Mouse (Mus musculus) forebrain, postnatal 0 days (tissue): ENCODE measurements around the gene Catsperz. TPM values are rescaled to one million over a fixed set of nuclear protein-coding genes. Genes with fewer than 3 reads are reported as not detected.

ENCODE experiments used
- ATAC-seq: fragments of 200-750 bp; cut with Nextera tagmentation; 2 replicates; pipeline ENCODE4 v1.8.0; 2017; ENCODE audit warnings: mild to moderate bottlenecking, moderate library complexity
- DNase-seq: peaks from one replicate; pipeline ENCODE4 v3.0.0-alpha.2; 2015
- H3K27ac ChIP-seq: fragments of 300-500 bp; sonication (generic); 2 replicates; pipeline ENCODE4 v1.5.1; 2014; ENCODE audit warnings: low read depth, mild to moderate bottlenecking, antibody characterized with exemption, low read length, moderate library complexity, mixed read lengths
- H3K27me3 ChIP-seq: fragments of 300-500 bp; sonication (generic); 2 replicates; pipeline ENCODE4 v1.6.1; 2014; ENCODE audit warnings: mild to moderate bottlenecking, low read length, mixed read lengths; ENCODE audit not compliant: insufficient read depth
- H3K36me3 ChIP-seq: fragments of 300-500 bp; sonication (generic); 2 replicates; pipeline ENCODE4 v1.6.1; 2014; ENCODE audit warnings: mild to moderate bottlenecking, moderate library complexity; ENCODE audit not compliant: insufficient read depth
- H3K4me1 ChIP-seq: fragments of 300-500 bp; sonication (generic); 2 replicates; pipeline ENCODE4 v1.6.1; 2014; ENCODE audit warnings: antibody characterized with exemption; ENCODE audit not compliant: insufficient read depth
- H3K4me2 ChIP-seq: fragments of 300-500 bp; sonication (generic); 2 replicates; pipeline ENCODE4 v1.6.1; 2014; ENCODE audit warnings: low read depth, mild to moderate bottlenecking, moderate library complexity
- H3K4me3 ChIP-seq: fragments of 300-500 bp; sonication (generic); 2 replicates; pipeline ENCODE4 v1.5.1; 2014; ENCODE audit warnings: low read depth, low read length, mixed read lengths
- H3K9ac ChIP-seq: fragments of 300-500 bp; sonication (generic); 2 replicates; pipeline ENCODE4 v1.6.1; 2014; ENCODE audit warnings: mild to moderate bottlenecking
- H3K9me3 ChIP-seq: fragments of 300-500 bp; sonication (generic); 2 replicates; pipeline ENCODE4 v1.6.1; 2016; ENCODE audit warnings: low read length
- CTCF ChIP-seq: sonication (generic); IDR thresholded peaks from 2 replicates; pipeline ENCODE4 v1.5.1; 2016; ENCODE audit warnings: antibody characterized with exemption, control low read depth, low read depth
- WGBS: fragments of 180-500 bp; shearing (Covaris S2); extraction: QIAGEN DNeasy Blood & Tissue Kit; methylation state at CpG from one replicate; pipeline ENCODE4 v1.1.7; 2014; 5-methylcytosine and 5-hydroxymethylcytosine counted together
- polyA plus RNA-seq: library from polyadenylated mRNA; unstranded; fragments of >200 nt; fragmentation: Nextera tagmentation; extraction: Ambion mirVana; gene quantifications from 2 replicates; pipeline ENCODE4 v1.2.1, GENCODE M21; 2015
- total RNA-seq: library from RNA; depleted of rRNA; stranded (reverse); fragments of >200 nt; gene quantifications from 2 replicates; pipeline ENCODE4 v1.2.3, GENCODE M21; 2014

The Catsperz gene
- total and polyA plus RNA-seq, 2 experiments from 2014 or later: 0.71 to 1.2 TPM

DNA sequence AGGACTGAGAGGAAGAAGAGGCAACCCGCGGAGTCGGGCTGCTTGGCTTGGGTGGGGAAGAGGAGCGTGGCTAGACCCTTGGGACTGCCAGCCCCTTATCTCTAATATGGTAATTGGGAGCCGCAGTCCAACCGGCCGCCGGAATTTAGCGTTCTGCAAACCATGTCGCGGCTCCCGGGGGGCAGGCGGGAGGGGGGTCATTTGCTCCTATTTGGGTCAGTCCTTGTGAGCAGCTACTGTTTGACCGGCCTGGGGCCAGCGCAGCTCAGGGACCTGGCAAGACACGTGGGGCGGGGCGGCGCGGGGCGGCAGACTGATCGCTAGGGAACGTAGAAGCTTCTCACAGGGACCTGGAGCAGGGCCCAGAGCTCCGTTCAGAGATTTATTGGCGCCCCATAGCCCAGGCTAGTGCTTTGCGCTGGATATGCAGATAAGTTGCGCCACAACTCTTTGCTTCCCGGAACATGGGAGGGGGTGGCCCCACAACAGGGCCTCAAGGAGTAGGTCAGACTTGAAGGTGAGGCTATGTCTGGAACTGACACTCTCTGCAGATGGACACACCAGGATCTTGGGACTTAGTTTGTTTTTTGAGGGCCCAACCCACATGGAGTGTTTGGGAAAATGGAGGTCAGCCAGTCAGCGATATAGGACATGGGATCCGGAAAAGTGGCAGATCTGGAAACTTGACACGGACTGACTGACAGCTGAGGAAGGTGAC, 27.0 kb upstream of the Catsperz start:
- Histone ChIP-seq H3K27me3 (no peaks in the 10 kb centered on the region), H3K9me3 (no peaks in the 10 kb centered on the region), H3K4me3 (peak overlapping the region; percentile 46), H3K36me3 (peaks cover 3% of the 10 kb centered on the region; the same call in 1 of the 2 replicates), H3K4me1 (peaks cover 12% of the 10 kb centered on the region; the same call in 1 of the 2 replicates), H3K4me2 (peak overlapping the region; percentile 92), H3K27ac (peak overlapping the region; percentile 79), H3K9ac (peak overlapping the region; percentile 58)
- peak; percentile 70 for DNase-seq
- WGBS: 2% methylated on average over 31 of the region's 31 CpGs
- no peak for TF ChIP-seq CTCF
- ATAC-seq: peak; percentile 44

DNA sequence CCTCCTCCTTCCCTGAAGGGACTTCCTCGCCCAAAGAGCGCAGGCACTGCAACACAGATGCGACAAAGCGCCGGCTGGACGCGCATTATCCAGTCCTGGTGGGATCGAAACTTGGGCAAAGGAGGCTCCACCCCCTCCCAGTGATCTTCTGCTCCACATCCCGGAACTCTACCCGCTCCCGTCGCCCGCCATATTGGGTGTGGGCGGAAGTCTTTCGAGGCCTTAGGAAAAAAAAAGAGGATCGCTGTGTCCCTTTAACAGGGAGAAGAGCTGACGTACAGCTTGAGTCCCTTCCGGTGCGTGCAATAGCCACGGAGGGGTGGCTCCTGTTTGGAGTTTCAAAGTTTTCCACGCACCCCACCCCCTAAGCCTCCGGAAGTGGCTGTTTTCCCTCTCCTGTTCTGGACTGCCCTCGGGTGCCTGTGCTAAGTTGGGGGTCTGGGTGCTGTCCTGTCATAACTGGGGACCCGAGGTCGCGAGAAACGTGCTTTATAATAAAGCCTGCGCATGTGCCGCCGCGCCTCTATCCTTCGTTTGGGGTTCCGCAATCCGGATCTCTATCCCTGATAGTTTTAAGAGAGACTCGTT, 26.3 kb upstream of the Catsperz start:
- peak overlapping the region; percentile 46 for H3K4me3 ChIP-seq
- peaks cover 7% of the 10 kb centered on the region; the same call in 1 of the 2 replicates for H3K36me3 ChIP-seq
- H3K4me2 ChIP-seq: peak overlapping the region; percentile 92
- peak overlapping the region; percentile 62 for H3K9ac ChIP-seq
- peak overlapping the region; percentile 79 for H3K27ac ChIP-seq
- no peaks in the 10 kb centered on the region for H3K27me3 ChIP-seq
- ATAC-seq: peak; percentile 92
- peak; percentile 94 for DNase-seq
- no peak; the same call in 1 of the 2 replicates for TF ChIP-seq CTCF
- under 1% methylated on average over 35 of the region's 35 CpGs for WGBS
- no peaks in the 10 kb centered on the region for H3K9me3 ChIP-seq
- H3K4me1 ChIP-seq: peaks cover 12% of the 10 kb centered on the region; the same call in 1 of the 2 replicates

DNA sequence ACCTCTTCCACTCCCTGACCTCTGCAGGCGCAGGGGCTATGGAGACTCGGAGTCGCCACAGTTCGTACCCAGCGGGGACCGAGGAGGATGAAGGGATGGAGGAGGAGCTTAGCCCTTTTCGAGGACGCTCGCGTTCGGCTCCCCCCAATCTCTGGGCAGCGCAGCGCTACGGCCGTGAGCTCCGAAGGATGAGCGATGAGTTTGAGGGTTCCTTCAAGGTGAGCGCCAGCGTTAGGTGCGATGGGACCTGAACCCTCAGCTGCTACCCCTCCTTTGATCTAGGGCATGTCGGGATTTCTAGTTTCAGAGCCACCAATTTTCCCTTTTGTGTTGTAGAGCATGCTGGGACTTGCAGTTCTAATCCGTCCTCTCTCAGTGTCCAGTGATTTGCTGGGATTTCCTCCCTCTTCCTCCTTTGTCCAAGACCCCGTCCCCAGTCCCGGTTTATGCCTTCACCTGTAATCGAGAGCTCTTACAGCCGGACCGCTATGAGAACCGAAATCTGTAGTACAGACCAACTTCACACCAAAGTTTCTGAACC, 25.5 kb upstream of the Catsperz start:
- Histone ChIP-seq H3K9ac (peak overlapping the region; percentile 62), H3K4me1 (peaks cover 12% of the 10 kb centered on the region; the same call in 1 of the 2 replicates), H3K27me3 (no peaks in the 10 kb centered on the region), H3K4me2 (peak overlapping the region; percentile 92), H3K27ac (peak overlapping the region; percentile 79), H3K9me3 (no peaks in the 10 kb centered on the region), H3K36me3 (peaks cover 14% of the 10 kb centered on the region; the same call in 1 of the 2 replicates), H3K4me3 (peak overlapping the region; percentile 46)
- DNase-seq (peak; percentile 78), ATAC-seq (peak; percentile 60)
- 2% methylated on average over 28 of the region's 28 CpGs for WGBS
- no peak for TF ChIP-seq CTCF

DNA sequence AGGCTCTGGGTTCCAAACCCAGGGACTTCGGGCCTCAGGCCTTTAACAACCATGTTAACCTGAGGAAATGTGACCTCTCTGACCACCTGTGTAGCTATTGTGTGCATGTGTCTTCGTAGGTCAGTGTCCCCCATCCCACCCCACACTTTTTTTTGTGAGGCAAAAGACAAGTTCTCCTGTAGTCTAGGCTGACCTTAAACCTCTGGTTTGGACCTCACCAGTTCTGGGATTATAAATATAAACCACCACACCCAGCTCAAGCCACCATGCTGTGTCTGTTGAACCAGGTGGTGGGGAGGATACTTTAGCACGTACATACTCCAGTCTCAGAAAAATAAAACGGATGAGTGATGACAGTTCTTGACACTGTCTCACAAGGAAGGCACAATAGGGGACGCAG, 24.8 kb upstream of the Catsperz start:
- Histone ChIP-seq H3K27me3 (no peaks in the 10 kb centered on the region), H3K4me1 (peaks cover 12% of the 10 kb centered on the region; the same call in 1 of the 2 replicates), H3K36me3 (peaks cover 14% of the 10 kb centered on the region; the same call in 1 of the 2 replicates), H3K27ac (no peak overlapping the region), H3K4me3 (peak overlapping the region; percentile 46), H3K9ac (peak overlapping the region; percentile 62; the same call in 1 of the 2 replicates), H3K9me3 (no peaks in the 10 kb centered on the region), H3K4me2 (peak overlapping the region; percentile 92)
- TF ChIP-seq CTCF: no peak
- no peak for ATAC-seq
- no peak for DNase-seq
- 57% methylated on average over 5 of the region's 5 CpGs for WGBS

DNA sequence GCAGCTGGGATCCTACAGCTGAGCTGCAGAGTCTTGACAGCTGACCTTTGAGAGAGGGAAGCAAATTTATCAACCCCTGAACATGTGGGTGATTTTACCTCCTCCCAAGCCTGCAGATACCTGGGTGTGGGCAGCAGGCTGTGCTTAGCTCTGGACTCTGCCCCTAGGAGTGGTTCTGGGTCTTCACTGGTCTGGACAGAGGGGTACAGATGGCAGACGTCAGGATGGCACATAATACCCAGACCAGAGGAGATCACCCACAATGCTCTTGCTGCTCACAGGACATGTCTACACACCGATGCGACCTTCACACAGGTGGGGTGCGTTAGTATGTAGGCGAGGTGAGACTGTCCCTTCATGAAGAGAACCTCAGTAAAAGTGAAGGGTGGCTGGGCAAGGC, 24.4 kb upstream of the Catsperz start:
- Histone ChIP-seq H3K27me3 (no peaks in the 10 kb centered on the region), H3K27ac (no peak overlapping the region), H3K36me3 (peaks cover 14% of the 10 kb centered on the region; the same call in 1 of the 2 replicates), H3K9ac (no peak overlapping the region), H3K4me3 (no peak overlapping the region), H3K4me2 (no peak overlapping the region), H3K9me3 (no peaks in the 10 kb centered on the region), H3K4me1 (peaks cover 12% of the 10 kb centered on the region; the same call in 1 of the 2 replicates)
- WGBS: 94% methylated on average over 5 of the region's 5 CpGs
- no peak for TF ChIP-seq CTCF
- ATAC-seq (no peak), DNase-seq (no peak)

- WGBS: 75% methylated on average over 4 of the region's 4 CpGs
- no peaks in the 10 kb centered on the region for H3K27me3 ChIP-seq
- H3K36me3 ChIP-seq: peaks cover 14% of the 10 kb centered on the region; the same call in 1 of the 2 replicates
- ATAC-seq (no peak), DNase-seq (no peak)
- H3K27ac ChIP-seq: no peak overlapping the region
- H3K9me3 ChIP-seq: no peaks in the 10 kb centered on the region
- H3K4me3 ChIP-seq: no peak overlapping the region
- TF ChIP-seq CTCF: no peak
- peaks cover 12% of the 10 kb centered on the region for H3K4me1 ChIP-seq
- H3K4me2 ChIP-seq: no peak overlapping the region
- H3K9ac ChIP-seq: no peak overlapping the region
Observed at GRCm38 (mm10) chr19:6948186-6948585, 23.0 kb upstream of the Catsperz start.
